ENCODE assay signal across 26 mouse cellular contexts in genomic region chr13:43817461-43817860, GRCm38 (mm10). TPM values are rescaled to one million over a fixed set of nuclear protein-coding genes. Genes with fewer than 3 reads are reported as not detected.
DNase-seq lines count a peak whose midpoint lies in the region; ATAC-seq lines count a peak whose summit lies in the region.
"Had no signal": no experiment of that assay in that cellular context is flagged by ENCODE, and none has a peak within 500 bp of the region (broad histone marks: within the 10 kb centered on the region; RNA-seq: fewer than 3 reads in every experiment).

No protein-coding gene starts in this region.

- H3K4me3 ChIP-seq in limb, embryonic 13.5 days: no peak overlapping the region
- no peak overlapping the region for H3K4me3 ChIP-seq in limb, embryonic 10.5 days
- no peak overlapping the region for H3K4me3 ChIP-seq in midbrain, embryonic 11.5 days (ENCODE audit: low read depth, low read length)
- H3K4me3 ChIP-seq in midbrain, embryonic 14.5 days (replicated peaks; ENCODE audit: low read depth, low read length): no peak overlapping the region

- 82% methylated on average over 3 of the region's 3 CpGs for WGBS in limb, embryonic 13.5 days
- 90% methylated on average over 3 of the region's 3 CpGs for WGBS in limb, embryonic 10.5 days
- 72% methylated on average over 3 of the region's 3 CpGs for WGBS in midbrain, embryonic 11.5 days
- WGBS in midbrain, embryonic 14.5 days: 63% methylated on average over 3 of the region's 3 CpGs

- peak overlapping the region; percentile 79; the same call in 1 of the 2 replicates for H3K27ac ChIP-seq in limb, embryonic 13.5 days
- no peak overlapping the region for H3K27ac ChIP-seq in limb, embryonic 10.5 days
- no peak overlapping the region for H3K27ac ChIP-seq in midbrain, embryonic 11.5 days (ENCODE audit: low read depth, low read length)
- H3K27ac ChIP-seq in midbrain, embryonic 14.5 days (replicated peaks; ENCODE audit: low read depth, low read length): no peak overlapping the region

- no peak overlapping the region for H3K4me2 ChIP-seq in limb, embryonic 13.5 days (replicated peaks)
- no peak overlapping the region for H3K4me2 ChIP-seq in midbrain, embryonic 11.5 days
- no peak overlapping the region for H3K4me2 ChIP-seq in midbrain, embryonic 14.5 days (ENCODE audit: low read length)

- no peak overlapping the region for H3K9ac ChIP-seq in limb, embryonic 13.5 days
- no peak overlapping the region for H3K9ac ChIP-seq in midbrain, embryonic 11.5 days (ENCODE audit: low read length)
- no peak overlapping the region for H3K9ac ChIP-seq in midbrain, embryonic 14.5 days (replicated peaks; ENCODE audit: low read length)

- no peak for ATAC-seq in limb, embryonic 13.5 days (ENCODE audit: low FRiP score, low read depth)
- no peak for ATAC-seq in midbrain, embryonic 11.5 days (ENCODE audit: low FRiP score)
- ATAC-seq in midbrain, embryonic 14.5 days (ENCODE audit: low FRiP score, low TSS enrichment): no peak
- ATAC-seq: activated CD4-positive, CD25-positive, alpha-beta regulatory T cell, adult 4 months; CD4-positive, CD25-positive, alpha-beta regulatory T cell, adult 4 months; Patski had no signal

- H3K9me3 ChIP-seq in limb, embryonic 13.5 days: peaks cover 7% of the 10 kb centered on the region; the same call in 1 of the 2 replicates
- H3K9me3 ChIP-seq in limb, embryonic 10.5 days (replicated peaks): no peaks in the 10 kb centered on the region
- H3K9me3 ChIP-seq in midbrain, embryonic 11.5 days (ENCODE audit: control insufficient read depth, low read length): peaks cover 4% of the 10 kb centered on the region; the same call in 1 of the 2 replicates
- H3K9me3 ChIP-seq in midbrain, embryonic 14.5 days (ENCODE audit: control insufficient read depth, low read length): no peaks in the 10 kb centered on the region
- H3K9me3 ChIP-seq: G1E had no signal

- DNase-seq in limb, embryonic 10.5 days (ENCODE audit: low spot score): no peak
- DNase-seq in midbrain, embryonic 11.5 days (ENCODE audit: low spot score, missing footprints): peak; percentile 61
- no peak for DNase-seq in midbrain, embryonic 14.5 days
- DNase-seq in MN1 (ENCODE audit: low spot score): peak; percentile 54
- peak; percentile 9 for DNase-seq in gonadal fat pad, adult 2 months (ENCODE audit: low read depth)
- DNase-seq in adrenal gland, postnatal 4 days (ENCODE audit: low spot score in 2 of 2): no peak
- no peak for DNase-seq in heart, adult 9 months (ENCODE audit: low spot score in 2 of 2)
- DNase-seq: adrenal gland, adult 2 months; adrenal gland, adult 8-10 months; adrenal gland, postnatal 10 days; adrenal gland, postnatal 14 days; adrenal gland, postnatal 25 days; adrenal gland, postnatal 36 days; B cell, adult 2 months; cerebellum, adult 11 months; cerebellum, adult 11-12 months; cerebellum, adult 18-20 months; cerebellum, adult 2 months had no signal

- H3K36me3 ChIP-seq in limb, embryonic 13.5 days: no peaks in the 10 kb centered on the region
- H3K36me3 ChIP-seq in limb, embryonic 10.5 days: no peaks in the 10 kb centered on the region
- H3K36me3 ChIP-seq in midbrain, embryonic 11.5 days (ENCODE audit: control insufficient read depth, insufficient read depth, low read length): no peaks in the 10 kb centered on the region
- no peaks in the 10 kb centered on the region for H3K36me3 ChIP-seq in midbrain, embryonic 14.5 days (ENCODE audit: control insufficient read depth, insufficient read depth, low read length)
- H3K36me3 ChIP-seq: G1E had no signal

- peaks cover 22% of the 10 kb centered on the region for H3K4me1 ChIP-seq in limb, embryonic 13.5 days
- H3K4me1 ChIP-seq in limb, embryonic 10.5 days: no peaks in the 10 kb centered on the region
- H3K4me1 ChIP-seq in midbrain, embryonic 11.5 days (ENCODE audit: control insufficient read depth, insufficient read depth, low read length): no peaks in the 10 kb centered on the region
- no peaks in the 10 kb centered on the region for H3K4me1 ChIP-seq in midbrain, embryonic 14.5 days (ENCODE audit: control insufficient read depth, insufficient read depth, low read length)

- no peaks in the 10 kb centered on the region for H3K27me3 ChIP-seq in limb, embryonic 13.5 days
- H3K27me3 ChIP-seq in limb, embryonic 10.5 days (ENCODE audit: low read depth, poor library complexity, severe bottlenecking): no peaks in the 10 kb centered on the region
- no peaks in the 10 kb centered on the region for H3K27me3 ChIP-seq in midbrain, embryonic 11.5 days (ENCODE audit: control insufficient read depth, insufficient read depth, low read length)
- H3K27me3 ChIP-seq in midbrain, embryonic 14.5 days (ENCODE audit: control insufficient read depth, insufficient read depth, low read length): no peaks in the 10 kb centered on the region
- H3K27me3 ChIP-seq: CH12.LX had no signal

RNA-seq across cellular contexts. Expression of gene Cd83, which starts 32.9 kb away (rescaled TPM):
- 27.0 and 28.4 TPM in 2 replicates for polyA plus RNA-seq in limb, embryonic 13.5 days (2015; fragmentation: Nextera tagmentation; extraction: Ambion mirVana)
- 4.2 and 5.0 TPM in 2 replicates for polyA plus RNA-seq in limb, embryonic 10.5 days (2016; fragmentation: Nextera tagmentation; extraction: Ambion mirVana)
- polyA plus RNA-seq in midbrain, embryonic 11.5 days (2014; fragmentation: Nextera tagmentation; extraction: Ambion mirVana): 6.0 and 7.1 TPM in 2 replicates
- polyA plus RNA-seq in midbrain, embryonic 14.5 days (2014; fragmentation: Nextera tagmentation; extraction: Ambion mirVana): 17.4 and 18.4 TPM in 2 replicates
- polyA plus RNA-seq in gonadal fat pad, adult 2 months (2012; rRNA removed): 3.3 and 5.4 TPM in 2 replicates
- 1 to 10 TPM; 8.2 to 8.4 TPM for total RNA-seq in adrenal gland, postnatal 4 days (2021)
- total RNA-seq: MEL had no signal
- polyA plus RNA-seq: C2C12, G1E, Patski had no signal

Comparison
In these comparisons a context has a peak if more than half of its experiments do, and no peak if none do; other contexts are left out.
1. DNase-seq: peak in midbrain, embryonic 11.5 days (single experiment), MN1 (single experiment) and gonadal fat pad, adult 2 months (single experiment); none in limb, embryonic 10.5 days (single experiment), midbrain, embryonic 14.5 days (single experiment), adrenal gland, postnatal 4 days (0 of 2) and heart, adult 9 months (0 of 2).